Mouse (Mus musculus): Measurements from ENCODE around the gene Cdh15.
A peak's percentile ranks its signal among the peaks of the same experiment; 100 is the strongest.

The Cdh15 gene

DNA sequence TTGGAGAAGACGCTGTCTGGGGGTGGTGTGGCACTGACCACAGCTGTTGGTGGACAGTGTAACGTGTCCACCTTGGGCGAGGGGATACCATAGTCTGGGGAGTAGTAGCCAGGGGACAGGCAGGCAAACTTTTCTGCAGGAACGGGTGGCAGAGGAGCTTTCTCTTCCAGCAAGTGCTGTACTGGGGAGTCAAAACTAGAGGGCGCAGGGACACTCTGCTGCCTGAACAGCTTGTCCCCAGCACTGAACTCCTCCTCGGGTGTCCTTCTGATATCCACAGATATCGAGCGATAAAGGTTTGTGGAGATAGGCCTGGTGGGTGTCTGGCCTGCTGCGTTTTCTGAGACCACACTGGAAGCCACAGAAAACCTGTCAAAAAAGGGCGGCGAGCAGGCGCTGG lies 43.7 kb downstream of the Cdh15 start:
- no peak for DNase-seq (ENCODE audit: low read depth, low spot score)

DNA sequence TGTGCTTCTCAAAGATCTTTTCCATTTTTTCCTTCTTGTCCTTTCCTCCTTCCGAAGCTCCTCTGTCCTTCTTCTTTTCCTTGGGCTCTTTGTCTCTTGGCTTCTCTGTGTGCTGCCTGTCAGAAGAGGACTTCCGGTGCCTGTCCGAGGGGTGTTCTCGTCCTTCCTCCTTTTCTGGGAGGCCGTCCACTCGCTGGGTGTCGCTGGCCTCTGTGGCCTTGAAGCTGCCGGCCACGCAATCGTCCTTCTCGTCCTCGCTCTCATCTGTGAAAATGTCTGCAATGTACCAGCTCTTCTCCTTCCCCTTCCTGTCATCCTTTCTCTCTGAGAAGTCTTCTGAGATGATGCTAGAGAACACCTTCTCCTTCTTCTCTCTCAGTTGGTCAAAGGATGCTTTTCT lies 45.7 kb downstream of the Cdh15 start:
- no peak for DNase-seq (ENCODE audit: low read depth, low spot score)

DNA sequence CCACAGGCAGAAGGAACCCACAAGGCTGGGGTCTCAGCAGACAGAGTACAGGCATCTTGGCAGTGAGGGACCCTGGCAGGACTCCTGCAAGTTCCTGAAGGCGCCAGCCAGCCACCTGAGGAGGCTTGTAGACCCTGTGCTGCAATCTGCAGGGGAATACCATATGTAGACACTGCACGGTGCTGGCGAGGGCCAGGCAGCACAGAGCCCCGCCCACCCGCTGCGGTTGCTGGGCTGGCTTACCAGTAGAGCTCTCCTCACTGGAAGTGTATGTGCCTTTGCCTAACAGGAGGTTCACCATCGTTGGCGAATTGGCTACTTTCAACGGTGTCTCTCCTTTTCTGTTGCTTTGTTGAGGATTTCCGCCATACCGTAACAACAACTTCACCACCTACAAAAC lies 48.6 kb downstream of the Cdh15 start:
- no peak for DNase-seq (ENCODE audit: low read depth, low spot score)

DNA sequence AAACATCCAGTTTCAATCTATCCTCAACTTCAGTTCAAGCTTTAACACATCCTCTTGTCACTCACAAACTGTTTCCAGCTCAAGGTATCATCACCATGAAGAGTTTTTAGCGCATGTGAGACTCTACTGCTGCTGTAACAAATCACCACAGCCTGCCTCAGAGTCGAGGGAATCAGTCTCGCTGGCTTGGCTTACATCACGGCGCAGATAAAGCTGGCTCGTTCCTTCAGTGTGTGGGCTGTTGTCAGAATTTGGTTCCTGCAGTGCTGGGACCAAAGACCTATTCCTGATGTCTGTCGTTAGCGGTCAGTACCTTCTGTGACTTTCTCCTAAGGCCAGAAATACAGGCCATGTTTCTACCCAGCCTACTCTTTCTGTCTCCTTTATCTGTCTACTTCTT lies 49.4 kb downstream of the Cdh15 start:
- no peak for DNase-seq (ENCODE audit: low read depth, low spot score)

DNA sequence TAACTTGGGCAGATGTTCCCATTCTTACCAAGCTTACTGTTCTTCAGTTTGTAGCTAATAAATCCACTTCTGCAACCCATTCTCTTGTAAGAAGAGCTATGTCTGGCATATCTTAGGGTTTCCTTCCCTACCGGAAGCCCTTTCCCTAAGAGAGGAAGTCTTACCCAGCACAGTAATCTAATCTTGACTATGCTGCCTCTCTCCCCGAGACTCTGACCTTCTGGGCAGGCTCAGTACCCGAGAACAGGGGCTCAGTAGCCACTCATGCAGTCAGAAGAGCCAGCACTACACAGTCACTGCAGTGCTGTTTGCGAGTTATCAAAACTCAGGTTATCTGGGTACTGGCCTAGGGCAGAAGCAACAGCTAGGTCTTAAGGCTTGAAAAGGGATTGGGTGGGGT lies 50.3 kb downstream of the Cdh15 start:
- no peak for DNase-seq (ENCODE audit: low read depth, low spot score)

DNA sequence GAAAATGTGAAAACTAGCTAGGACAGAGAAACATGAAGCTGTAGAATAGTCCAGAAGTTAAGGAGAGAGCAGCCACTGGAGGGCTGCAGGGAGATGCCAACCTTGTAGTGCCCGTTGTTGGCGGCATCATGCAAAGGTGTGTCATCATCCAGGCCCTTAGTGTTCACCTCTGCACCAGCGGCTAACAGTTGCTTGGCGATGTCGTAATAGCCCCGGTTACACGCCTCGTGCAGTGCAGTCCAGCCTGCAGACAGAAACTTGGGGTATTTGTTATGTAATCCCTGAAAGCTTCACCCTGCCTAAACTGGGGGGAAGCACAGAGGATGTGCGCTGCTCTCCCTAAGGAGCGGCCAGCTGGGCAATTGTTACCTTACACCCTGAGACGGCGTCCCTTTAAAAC lies 50.7 kb downstream of the Cdh15 start:
- DNase-seq (ENCODE audit: low read depth, low spot score): no peak

DNA sequence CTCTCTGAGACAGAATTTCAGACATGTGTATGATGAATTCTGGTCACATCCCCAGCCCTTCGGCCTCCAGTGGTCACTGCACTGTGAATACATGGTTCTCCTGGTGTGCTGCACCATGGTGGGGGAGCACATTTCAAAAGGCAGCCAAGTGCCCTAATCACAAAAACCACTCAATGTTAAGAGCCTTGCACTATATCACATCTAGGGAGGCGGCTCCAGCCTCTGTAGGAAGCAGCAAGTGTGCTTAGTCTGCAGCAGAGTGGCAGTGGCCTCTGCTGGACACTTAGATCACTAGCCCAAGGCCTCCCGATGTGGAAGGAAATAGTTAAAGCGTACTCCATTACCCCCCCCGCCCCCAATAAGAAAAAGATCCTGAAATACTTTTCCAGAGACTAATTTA lies 51.3 kb downstream of the Cdh15 start:
- DNase-seq (ENCODE audit: low read depth, low spot score): no peak

DNA sequence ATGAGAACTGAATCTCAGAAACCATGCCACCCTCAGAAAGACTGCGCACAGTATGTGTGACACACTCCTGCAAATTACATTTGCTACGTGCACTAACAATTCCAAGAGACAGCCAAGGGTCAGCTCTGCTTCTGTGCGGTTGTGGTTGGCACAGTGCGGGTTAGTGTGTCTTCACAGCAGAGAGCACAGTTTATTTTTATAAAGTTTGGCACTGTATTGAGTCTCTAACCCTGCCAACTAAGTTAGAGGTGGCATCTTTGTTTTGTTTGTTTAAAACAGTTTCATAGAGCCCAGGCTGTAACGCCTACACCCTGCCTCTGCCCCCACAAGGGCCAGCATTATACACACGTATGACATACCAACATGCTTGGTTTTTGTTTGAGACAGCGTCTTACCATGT lies 53.7 kb downstream of the Cdh15 start:
- DNase-seq (ENCODE audit: low read depth, low spot score): no peak

DNA sequence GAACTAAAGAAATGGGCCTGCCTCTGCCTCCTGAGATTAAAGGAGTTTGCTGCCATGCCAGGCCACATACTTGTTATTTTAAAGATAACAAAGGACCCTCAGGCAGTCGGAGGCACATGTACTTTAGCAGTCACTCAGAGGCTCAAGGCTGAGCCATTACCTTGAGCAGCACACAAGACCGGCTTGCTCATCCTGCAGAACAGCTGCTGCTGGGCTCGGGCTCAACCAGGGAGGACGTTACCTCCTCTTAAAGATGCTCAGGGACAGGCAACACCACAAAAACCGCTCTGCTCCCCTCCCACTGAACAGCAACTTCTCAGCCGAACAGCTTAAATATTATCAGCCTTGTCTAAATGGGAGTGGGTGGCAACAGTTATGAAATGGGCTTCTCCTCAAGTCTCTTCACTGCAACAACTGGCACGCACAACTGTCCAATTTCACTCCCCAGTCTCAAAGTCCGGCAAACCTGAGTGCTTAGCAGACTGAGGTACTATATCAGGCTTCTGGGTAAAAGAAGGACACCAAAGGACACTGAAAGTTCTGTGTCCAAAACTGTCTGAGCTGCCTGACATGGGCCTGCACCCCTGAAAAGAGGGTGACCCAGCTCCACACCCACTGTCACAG lies 54.2 kb downstream of the Cdh15 start:
- no peak for DNase-seq (ENCODE audit: low read depth, low spot score)

DNA sequence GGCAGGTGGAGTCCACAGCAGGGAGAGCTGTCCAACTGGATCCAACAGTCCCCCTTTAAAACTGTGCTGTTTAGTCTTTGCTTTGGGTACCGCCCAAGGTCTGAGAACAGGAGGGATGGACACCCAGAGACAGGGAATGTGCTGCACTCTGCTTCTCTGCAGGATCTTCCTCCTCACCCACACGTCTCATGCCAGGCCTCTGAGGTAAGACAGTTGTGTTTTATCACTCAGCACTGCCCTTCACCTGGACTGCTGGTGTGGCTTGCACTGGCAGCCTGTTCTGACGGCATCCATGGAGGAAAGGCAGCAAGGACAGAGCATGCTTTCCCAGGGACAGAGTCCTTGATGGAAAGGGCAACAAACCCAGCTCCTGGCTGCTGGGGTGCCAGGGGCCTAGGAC lies 54.8 kb downstream of the Cdh15 start:
- no peak for DNase-seq (ENCODE audit: low read depth, low spot score)

DNA sequence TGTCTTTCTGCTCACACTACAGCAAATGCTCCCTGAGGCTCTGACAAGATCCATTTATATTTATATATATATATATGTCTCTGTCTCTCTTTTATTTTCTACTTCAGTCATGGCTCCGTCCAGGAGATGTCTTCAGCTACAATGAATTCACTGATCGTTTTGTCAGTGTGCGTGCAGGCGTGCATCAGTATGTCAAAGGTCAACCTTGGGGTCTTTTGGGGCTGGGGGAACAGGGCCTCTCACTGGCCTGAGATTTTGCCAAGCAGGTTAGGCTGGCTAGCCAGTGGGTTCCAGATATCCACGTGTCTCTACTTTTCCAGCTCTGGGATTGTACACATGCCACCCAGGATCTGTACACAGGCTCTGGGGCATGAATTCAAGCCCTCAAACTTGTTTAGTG lies 55.2 kb downstream of the Cdh15 start:
- DNase-seq (ENCODE audit: low read depth, low spot score): no peak

DNA sequence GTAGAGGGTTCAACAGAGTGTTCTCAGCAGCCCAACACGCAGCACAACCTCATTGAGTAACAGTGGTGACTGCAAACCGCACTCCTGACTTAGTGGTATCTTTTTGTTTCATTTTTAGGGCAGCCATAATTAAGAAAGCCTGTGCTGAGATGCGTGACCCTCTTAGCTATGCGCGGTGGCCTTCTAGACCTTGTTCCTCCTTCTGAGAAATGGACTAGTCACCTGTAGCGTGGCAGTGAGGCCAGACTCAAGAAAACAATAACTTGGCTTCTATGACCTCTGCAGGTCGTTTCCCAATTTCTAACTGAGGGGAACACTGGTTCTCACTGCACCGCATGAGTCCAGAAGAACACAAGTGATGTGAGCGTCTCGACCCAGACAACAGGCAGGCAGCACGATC lies 56.7 kb downstream of the Cdh15 start:
- no peak for DNase-seq (ENCODE audit: low read depth, low spot score)

DNA sequence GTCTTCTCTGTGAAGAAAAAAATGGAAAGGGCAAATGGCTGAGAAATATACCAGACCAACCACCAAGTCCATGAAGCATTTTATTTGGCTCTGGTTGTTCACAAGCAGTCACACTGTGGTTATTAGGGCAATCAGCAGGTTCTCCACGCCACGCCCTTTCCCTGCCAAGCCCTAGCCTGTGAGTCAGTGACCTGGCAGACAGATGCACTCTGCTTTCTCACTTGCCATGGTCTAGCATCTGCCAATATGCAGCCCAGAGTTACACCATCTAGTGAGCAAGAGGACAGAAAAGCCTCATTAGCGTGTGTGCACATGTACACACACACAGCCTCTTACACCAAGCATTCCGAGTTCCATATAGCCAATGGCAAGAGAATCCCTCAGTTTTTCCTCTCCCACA lies 57.6 kb downstream of the Cdh15 start:
- DNase-seq (ENCODE audit: low read depth, low spot score): no peak

DNA sequence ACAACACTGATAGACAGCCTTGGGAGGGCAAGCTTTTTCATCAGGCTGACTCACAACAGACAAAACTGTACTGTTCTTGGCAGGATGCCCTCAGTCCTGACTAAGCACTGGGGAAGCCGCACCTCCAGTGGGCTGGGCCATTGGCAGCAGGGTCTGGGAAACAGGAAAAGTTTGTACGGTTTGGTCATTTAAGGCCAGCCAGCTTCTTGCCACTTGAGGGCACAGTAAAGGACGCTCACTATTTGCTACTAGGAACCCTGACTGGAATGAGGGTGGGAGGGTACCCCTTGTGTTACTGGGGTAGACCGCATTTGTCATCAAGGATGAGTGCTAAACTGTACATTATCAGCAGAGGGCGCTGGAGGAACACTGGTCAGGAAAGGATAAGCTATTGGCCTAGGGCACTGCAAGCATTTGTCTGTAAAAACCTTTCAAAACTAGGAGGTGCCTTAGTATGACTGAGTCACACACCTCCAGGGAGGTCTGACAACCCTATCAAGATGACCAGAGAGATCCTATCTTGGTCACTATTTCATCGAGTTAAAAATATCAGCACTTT lies 58.8 kb downstream of the Cdh15 start:
- DNase-seq (ENCODE audit: low read depth, low spot score): peak; percentile 57

DNA sequence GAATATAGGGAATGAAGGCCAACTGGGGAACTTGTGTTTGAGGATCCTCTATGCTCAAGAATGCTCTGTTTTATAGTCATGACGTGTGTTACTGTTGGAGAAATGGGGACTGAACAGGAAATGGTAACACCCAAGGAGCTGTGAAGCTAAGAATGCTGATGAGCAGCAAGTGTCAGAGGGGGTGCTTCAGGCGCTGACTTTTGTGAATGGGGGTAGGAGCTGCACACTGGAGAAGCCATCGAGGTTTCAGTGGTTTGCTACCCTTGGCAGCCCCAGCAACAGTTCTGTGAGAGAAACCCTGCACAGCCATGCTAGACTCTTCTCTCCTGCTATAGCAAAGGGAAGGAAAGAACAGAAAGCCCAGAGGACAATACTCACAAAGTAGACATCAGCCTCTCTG lies 64.4 kb downstream of the Cdh15 start:
- DNase-seq (ENCODE audit: low read depth, low spot score): no peak

DNA sequence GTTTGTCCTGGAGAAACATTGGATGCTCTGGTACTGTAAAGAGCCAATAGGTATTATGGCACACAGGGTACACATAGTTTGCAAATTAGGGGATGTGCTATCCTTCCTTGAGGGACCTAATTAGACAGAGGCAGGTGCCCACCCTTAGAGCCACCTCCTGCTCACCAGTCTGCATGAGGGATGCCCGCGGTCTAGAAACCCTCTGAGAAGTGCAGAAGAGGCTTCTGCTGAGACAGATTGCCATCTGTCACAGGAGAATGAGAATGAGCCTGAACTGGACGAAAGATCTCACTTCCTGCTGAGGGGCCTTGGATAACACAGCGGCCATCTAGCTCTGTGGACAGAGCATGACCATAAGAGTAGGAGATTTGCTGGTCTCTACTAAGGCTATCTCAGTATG lies 65.1 kb downstream of the Cdh15 start:
- no peak for DNase-seq (ENCODE audit: low read depth, low spot score)

DNA sequence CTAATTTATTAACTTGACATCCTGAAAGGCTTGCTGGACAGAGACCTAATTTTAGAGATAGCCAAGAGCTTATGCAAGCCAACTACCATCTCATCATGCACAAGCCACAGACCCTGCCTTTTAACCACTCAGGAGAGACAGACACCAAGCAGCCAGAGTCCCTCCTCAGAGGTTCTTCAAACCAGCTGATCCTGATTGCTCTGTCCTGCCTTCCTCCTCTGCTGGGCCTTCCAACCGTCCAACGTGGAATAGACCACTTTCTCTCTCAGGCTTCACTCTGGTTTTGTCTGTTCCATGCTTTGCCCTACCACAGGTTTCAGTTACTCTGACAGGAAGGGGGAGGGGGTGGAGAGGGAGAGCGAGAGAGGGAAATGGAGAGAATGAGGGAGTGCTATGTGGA lies 69.0 kb downstream of the Cdh15 start:
- no peak for DNase-seq (ENCODE audit: low read depth, low spot score)

Measured in c-Kit-negative CD71-positive TER-119-positive erythroid progenitor cells, embryonic 14.5 days (primary cell).